Mouse (Mus musculus) lung, adult 2 months (tissue): ENCODE measurements around the gene Comt. TPM values are rescaled to one million over a fixed set of nuclear protein-coding genes. Genes with fewer than 3 reads are reported as not detected.

Experiments used
- DNase-seq: peaks from one replicate; pipeline ENCODE4 v3.0.0; 2022
- H3K4me1 ChIP-seq: fragments of 200-500 bp; 2 replicates; pipeline ENCODE4 v1.6.1; 2011; ENCODE audit warnings: low read length; ENCODE audit not compliant: control insufficient read depth, insufficient read depth
- H3K4me3 ChIP-seq: fragments of 200-500 bp; replicated peaks from 2 replicates; pipeline ENCODE3; 2011; ENCODE audit warnings: low read depth, mild to moderate bottlenecking, control low read depth, low read length; ENCODE audit errors: extremely low read depth
- CTCF ChIP-seq: fragments of 200-500 bp; IDR thresholded peaks from 2 replicates; pipeline ENCODE4 v1.5.1; 2011; ENCODE audit warnings: mild to moderate bottlenecking, low read length, control low read depth; ENCODE audit not compliant: insufficient read depth
- POLR2A ChIP-seq: fragments of 200-500 bp; IDR thresholded peaks from 2 replicates; pipeline ENCODE4 v1.6.1; 2011; ENCODE audit warnings: low read depth, mild to moderate bottlenecking, control low read depth, low read length, borderline replicate concordance; ENCODE audit errors: extremely low read depth
- WGBS: fragments of 180-500 bp; shearing (Covaris S2); methylation state at CpG from one replicate; pipeline ENCODE4 v1.1.7; 2018; 5-methylcytosine and 5-hydroxymethylcytosine counted together
- polyA plus RNA-seq: library from polyadenylated mRNA; depleted of rRNA; stranded (reverse); fragments of >200 nt; gene quantifications from 2 replicates; pipeline ENCODE4 v1.2.3, GENCODE M21; 2012

The Comt gene
- polyA plus RNA-seq, 1 experiment, result 171 TPM

DNA sequence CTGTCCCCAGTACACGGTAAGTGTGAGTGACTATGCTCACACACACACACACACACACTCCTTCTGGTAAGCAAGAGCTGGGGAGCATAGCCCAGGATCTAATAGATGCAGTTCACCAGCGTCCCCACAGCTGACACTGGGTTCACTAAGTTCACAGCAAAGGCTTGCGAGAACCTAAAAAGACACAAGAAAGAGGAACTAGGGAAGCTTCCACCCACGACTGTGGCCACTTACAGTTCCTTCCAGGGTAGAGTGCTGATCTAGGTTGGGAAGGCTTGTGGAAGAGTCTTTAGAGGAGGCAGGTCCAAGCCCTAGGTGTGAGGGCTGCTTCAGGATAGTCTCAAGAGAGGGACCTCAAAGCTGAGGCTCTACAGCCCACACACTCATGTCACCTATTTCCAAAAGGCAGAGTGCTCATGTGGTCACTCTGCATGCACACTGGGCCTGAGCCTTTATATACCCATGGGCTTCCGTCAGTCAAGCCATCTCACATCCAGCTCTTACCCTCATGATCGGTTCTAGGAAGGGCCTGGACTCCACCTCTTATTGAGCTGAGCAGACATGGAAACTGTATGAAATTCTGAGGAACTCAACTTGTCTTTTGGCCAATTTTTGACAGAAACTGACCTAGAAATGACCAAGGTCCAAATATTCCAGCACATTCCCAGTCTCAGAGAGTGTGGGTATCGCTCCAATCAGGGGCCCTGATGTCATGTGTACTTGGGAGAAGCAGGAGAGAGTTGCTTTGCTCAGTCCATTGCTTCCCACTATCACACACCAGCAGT is 13.4 kb downstream of the Comt start:
- WGBS, result 77% methylated on average over 7 of the region's 7 CpGs
- DNase-seq, result no peak
- peaks cover 17% of the 10 kb centered on the region for H3K4me1 ChIP-seq
- H3K4me3 ChIP-seq, result no peak overlapping the region
- TF ChIP-seq CTCF, result no peak
- no peak for TF ChIP-seq POLR2A

DNA sequence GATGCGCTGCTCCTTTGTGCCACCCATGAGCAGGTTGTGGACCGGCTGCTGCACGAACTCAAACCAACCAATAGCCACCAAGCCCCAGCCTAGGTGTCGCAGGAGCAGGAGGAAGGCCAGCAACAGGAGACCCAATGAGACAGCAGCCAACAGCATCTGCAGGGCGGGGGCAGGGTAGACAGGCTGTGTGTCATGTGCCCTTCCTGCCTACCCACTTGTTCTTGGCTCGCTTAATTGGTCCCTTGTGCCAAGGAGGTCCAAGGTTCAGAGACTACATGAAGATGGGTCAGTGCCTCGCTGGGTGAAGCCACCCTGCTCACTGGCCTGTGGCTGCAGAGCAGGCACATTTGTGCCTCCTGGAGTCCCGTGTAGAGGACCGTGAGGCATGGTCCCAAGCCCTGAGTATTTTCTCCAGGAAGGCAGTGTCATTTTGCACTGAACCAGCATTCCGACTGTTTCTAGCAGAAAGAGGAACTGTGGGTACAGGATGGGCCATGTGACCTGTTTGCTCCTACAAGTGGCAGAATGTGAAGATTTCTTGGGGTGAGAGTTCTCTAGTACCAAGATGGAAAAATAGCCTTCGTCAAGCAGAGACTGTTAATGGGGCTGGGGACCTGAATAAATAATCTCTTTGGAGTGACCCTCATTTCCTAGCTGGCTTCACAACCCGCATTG is 14.7 kb downstream of the Comt start:
- WGBS, result 71% methylated on average over 12 of the region's 12 CpGs
- TF ChIP-seq CTCF (no peak), POLR2A (no peak)
- DNase-seq, result no peak
- Histone ChIP-seq H3K4me3 (no peak overlapping the region), H3K4me1 (peaks cover 19% of the 10 kb centered on the region)

DNA sequence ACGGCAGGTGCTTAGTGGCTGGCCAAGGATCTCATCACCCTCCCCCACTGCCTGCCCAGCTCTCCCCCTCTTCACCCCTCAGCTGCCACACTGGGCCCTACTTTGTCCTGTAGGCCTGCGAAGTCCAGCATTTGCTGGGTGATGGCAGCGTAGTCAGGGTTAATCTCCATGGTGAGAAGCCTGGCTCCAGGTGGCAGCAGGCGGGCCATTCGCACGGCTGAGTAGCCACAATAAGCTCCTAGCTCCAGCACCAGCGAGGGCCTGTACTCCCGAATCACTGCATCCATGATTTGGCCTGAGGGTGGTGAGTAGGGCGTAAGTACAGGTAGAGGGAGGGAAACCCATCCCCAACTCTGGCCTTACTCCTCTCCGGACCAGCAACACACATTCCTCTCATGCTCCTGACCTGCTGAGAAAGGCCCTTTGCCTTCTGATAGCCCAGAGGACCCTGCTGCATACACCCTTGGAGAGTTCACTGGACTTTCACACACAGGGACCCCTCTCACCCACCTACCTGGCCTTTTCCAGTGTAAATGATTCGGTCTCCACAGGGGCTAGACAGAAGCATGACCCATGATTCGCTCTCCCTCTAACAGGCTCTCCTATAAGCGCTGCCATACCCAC is 15.5 kb downstream of the Comt start:
- DNase-seq, result no peak
- TF ChIP-seq POLR2A (no peak), CTCF (no peak)
- no peak overlapping the region for H3K4me3 ChIP-seq
- H3K4me1 ChIP-seq, result peaks cover 16% of the 10 kb centered on the region
- 90% methylated on average over 13 of the region's 13 CpGs for WGBS

DNA sequence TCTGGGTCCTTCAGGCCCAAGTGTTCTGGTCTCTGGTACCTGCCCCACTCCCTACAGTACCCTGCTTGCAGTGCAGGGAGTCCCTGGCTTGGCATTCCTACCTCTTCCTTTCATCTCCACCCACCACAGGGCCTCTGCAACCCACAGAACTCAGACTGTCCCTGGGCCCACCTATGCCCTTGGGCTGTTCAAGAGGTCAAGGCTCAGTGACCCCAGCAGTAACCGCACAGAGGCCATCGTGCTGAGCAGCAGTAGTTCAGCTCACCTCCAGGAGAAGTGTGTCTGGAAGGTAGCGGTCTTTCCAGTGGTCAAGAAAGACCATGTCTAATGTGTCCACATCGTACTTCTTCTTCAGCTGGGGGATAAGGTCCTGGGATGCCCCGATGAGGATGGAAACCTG is 16.2 kb downstream of the Comt start:
- 90% methylated on average over 5 of the region's 5 CpGs for WGBS
- peaks cover 10% of the 10 kb centered on the region for H3K4me1 ChIP-seq
- no peak for TF ChIP-seq CTCF
- TF ChIP-seq POLR2A, result no peak
- no peak overlapping the region for H3K4me3 ChIP-seq
- DNase-seq, result no peak

DNA sequence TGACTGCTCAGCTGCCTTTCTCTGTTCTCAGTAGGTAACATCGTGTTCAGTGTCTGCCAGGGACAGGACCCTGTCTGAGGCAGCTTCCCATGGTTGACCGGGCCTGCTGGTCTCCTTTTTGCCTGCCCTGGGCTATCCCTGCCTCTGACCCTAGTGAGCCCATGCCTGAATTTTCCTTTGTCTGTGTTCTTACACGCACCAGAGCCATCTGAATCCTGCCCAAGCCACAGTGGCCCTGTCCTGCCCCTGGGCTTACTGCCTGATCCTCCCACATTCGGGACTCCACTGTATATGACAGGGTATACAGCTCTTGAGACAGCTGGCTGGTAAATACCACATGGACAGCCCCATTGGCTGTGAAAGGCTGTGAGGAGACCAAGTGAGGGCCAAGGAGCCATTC is 16.9 kb downstream of the Comt start:
- DNase-seq, result no peak
- no peak for TF ChIP-seq POLR2A
- no peak for TF ChIP-seq CTCF
- 76% methylated on average over 4 of the region's 4 CpGs for WGBS
- Histone ChIP-seq H3K4me3 (no peak overlapping the region), H3K4me1 (peaks cover 9% of the 10 kb centered on the region)

DNA sequence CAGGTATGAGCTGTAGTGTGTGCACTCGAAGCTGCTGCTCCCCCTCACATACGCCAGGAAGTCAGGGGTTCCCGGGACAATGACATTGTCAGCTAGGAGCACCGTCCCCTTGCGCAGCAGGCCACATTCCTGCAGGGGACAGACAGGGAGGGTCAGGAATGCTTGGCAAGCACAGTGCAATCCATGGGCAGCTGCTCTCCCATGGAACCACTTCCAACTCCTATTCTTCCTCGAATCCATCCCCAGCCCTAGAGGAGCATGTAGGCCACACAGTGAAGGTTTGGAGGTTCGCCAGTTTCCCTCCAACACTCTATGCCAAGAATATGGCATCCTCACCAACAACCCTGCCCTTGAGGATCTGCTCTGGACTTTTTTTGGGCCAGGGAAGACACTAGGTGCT is 18.7 kb downstream of the Comt start:
- TF ChIP-seq POLR2A (peak; percentile 27; the same call in 1 of the 2 replicates), CTCF (no peak)
- Histone ChIP-seq H3K4me3 (no peak overlapping the region), H3K4me1 (peaks cover 9% of the 10 kb centered on the region)
- no peak for DNase-seq
- 35% methylated on average over 7 of the region's 7 CpGs for WGBS

DNA sequence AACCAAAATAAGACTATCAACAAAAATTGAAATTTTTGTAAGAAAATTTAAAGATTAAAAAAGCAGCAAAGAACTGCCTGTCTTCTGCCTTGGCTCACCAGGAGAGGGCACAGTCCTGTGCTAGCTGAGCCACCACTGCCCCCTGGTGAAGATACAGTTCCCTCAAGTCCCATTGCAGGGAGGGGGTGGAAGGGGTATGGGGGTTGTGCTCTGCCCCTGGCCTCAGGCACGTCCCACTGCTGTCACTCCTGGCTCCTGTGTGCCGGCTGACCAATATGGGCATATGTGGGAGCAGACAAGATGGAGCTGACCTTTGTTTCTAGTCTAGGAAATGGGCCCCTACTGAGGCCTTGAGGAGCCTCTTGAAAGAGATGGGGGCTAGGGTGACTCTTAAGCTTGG is 20.4 kb downstream of the Comt start:
- no peak for DNase-seq
- TF ChIP-seq CTCF, result peak; percentile 91
- no peak for TF ChIP-seq POLR2A
- Histone ChIP-seq H3K4me3 (no peak overlapping the region), H3K4me1 (peaks cover 5% of the 10 kb centered on the region; the same call in 1 of the 2 replicates)
- WGBS, result 10% methylated on average over 2 of the region's 2 CpGs

DNA sequence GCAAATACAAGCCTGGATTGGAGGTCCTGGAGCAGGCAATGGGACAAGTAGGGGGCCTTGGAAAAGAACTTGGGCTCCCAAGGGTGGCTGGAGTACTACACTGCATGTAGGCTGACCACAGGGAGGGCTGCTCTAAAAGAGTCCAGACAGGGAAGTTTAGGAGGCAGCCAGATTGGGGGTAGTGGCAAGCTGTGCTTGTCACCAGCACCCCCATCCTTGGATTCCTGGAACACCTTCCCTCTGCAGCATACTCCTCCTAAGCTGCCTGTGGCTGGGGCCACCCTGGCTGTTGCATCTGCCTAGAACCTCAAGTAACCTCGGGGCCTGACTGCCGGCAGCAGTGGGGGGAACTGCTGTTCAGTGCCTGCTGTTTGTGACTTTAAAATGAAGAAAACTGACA is 20.8 kb downstream of the Comt start:
- no peak for TF ChIP-seq CTCF
- no peak for TF ChIP-seq POLR2A
- no peak for DNase-seq
- Histone ChIP-seq H3K4me3 (no peak overlapping the region), H3K4me1 (peaks cover 5% of the 10 kb centered on the region; the same call in 1 of the 2 replicates)
- 57% methylated on average over 2 of the region's 2 CpGs for WGBS

DNA sequence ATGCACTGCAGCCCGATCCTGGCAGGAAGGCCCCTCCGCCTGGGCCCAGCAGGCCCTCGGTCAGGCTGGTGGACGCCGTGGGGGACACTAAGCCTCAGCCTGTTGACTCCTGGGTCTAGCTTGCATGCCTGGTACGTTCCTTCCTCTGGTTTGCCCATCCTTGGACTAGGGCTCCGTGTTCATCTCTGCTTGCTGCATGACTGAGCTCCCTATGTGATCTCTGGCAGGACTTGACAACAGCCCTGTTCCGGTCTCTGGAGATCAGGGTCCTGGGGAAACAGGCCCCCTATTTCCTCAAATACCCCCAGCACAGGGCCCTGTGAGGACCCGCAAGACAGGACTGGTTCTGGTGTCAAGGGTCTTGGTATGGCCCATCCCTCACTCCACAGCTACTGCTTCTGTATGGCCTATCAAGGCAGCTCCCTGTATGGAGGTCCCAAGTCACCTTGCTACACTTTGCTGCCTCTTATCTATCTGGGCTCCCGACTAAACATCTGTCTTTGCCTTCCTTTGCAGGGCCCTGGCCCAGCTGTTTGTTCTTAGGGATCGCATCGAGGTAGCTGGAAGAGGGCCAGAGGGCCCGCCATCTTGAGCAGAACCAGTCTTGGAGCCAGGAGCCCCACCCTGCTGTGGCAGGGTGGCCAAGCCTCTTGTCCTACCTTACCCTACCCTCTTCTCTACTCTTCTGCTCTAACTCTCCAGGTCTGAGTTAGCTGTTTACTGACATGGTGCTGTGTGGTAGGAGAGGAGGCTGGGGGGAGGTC is 21.4 kb downstream of the Comt start:
- no peak for DNase-seq
- H3K4me3 ChIP-seq, result no peak overlapping the region
- TF ChIP-seq POLR2A, result no peak
- TF ChIP-seq CTCF, result no peak
- H3K4me1 ChIP-seq, result peaks cover 5% of the 10 kb centered on the region; the same call in 1 of the 2 replicates
- 76% methylated on average over 13 of the region's 13 CpGs for WGBS
